Mouse (Mus musculus): ENCODE results near the gene Mlh1.
A peak's percentile ranks its signal among the peaks of the same experiment; 100 is the strongest.

The Mlh1 gene

GRCm38 (mm10) chr9:111213501-111213900, 58.1 kb downstream of the Mlh1 start:
- peak; percentile 9 for DNase-seq (ENCODE audit: low read depth)

GRCm38 (mm10) chr9:111211122-111212041, 60.2 kb downstream of the Mlh1 start:
- DNase-seq (ENCODE audit: low read depth) = no peak

- no peak for DNase-seq (ENCODE audit: low read depth)
Observed at GRCm38 (mm10) chr9:111210412-111210811, 61.2 kb downstream of the Mlh1 start.

- no peak for DNase-seq (ENCODE audit: low read depth)
Observed at GRCm38 (mm10) chr9:111209158-111209699, 62.4 kb downstream of the Mlh1 start.

GRCm38 (mm10) chr9:111208185-111208584, 63.4 kb downstream of the Mlh1 start:
- no peak for DNase-seq (ENCODE audit: low read depth)

GRCm38 (mm10) chr9:111207683-111208082, 63.9 kb downstream of the Mlh1 start:
- no peak for DNase-seq (ENCODE audit: low read depth)

GRCm38 (mm10) chr9:111204601-111205375, 66.8 kb downstream of the Mlh1 start:
- DNase-seq (ENCODE audit: low read depth) = peak; percentile 77

GRCm38 (mm10) chr9:111200208-111200607, 71.4 kb downstream of the Mlh1 start:
- DNase-seq (ENCODE audit: low read depth) = no peak

- no peak for DNase-seq (ENCODE audit: low read depth)
Observed at GRCm38 (mm10) chr9:111198332-111198731, 73.3 kb downstream of the Mlh1 start.

GRCm38 (mm10) chr9:111197712-111198111, 73.9 kb downstream of the Mlh1 start:
- no peak for DNase-seq (ENCODE audit: low read depth)

- DNase-seq (ENCODE audit: low read depth) = no peak
Observed at GRCm38 (mm10) chr9:111197116-111197515, 74.5 kb downstream of the Mlh1 start.

- peak; percentile 73 for DNase-seq (ENCODE audit: low read depth)
Observed at GRCm38 (mm10) chr9:111193211-111193610, 78.4 kb downstream of the Mlh1 start.

GRCm38 (mm10) chr9:111188731-111189130, 82.9 kb downstream of the Mlh1 start:
- no peak for DNase-seq (ENCODE audit: low read depth)

- DNase-seq (ENCODE audit: low read depth) = peak; percentile 25
Observed at GRCm38 (mm10) chr9:111186861-111187260, 84.7 kb downstream of the Mlh1 start.

- no peak for DNase-seq (ENCODE audit: low read depth)
Observed at GRCm38 (mm10) chr9:111184929-111185328, 86.7 kb downstream of the Mlh1 start.

GRCm38 (mm10) chr9:111182176-111182575, 89.4 kb downstream of the Mlh1 start:
- DNase-seq (ENCODE audit: low read depth) = peak; percentile 75

GRCm38 (mm10) chr9:111178971-111179370, 92.6 kb downstream of the Mlh1 start:
- no peak for DNase-seq (ENCODE audit: low read depth)

Measured in NIH3T3 (cell line).